Mouse (Mus musculus): Measurements from ENCODE around the gene Gm42674.

GRCm38 (mm10) chr3:90575320-90575719 is 26.4 kb upstream of the Gm42674 start:
- TF ChIP-seq CTCF (IDR thresholded peaks at IDR 0.05; ENCODE audit: extremely low read depth, insufficient read depth, low read length) (no peak), POLR2A (IDR thresholded peaks at IDR 0.05; ENCODE audit: extremely low read depth, insufficient read depth, low read length) (no peak)

All from cortical plate, adult 2 months (tissue).